Mouse (Mus musculus): Measurements from ENCODE around the gene Tkt.
"Not testable (repeated sequence)": the region's sequence is repeated elsewhere in the genome, so short reads cannot be mapped to it uniquely, and the experiment has no call there.

Tkt gene

GRCm38 (mm10) chr14:30548131-30548720, at the start of gene Tkt:
TSS of gene Tkt (plus strand) at chr14:30548359.
- DNase-seq (ENCODE audit: low spot score in 2 of 2), result peak; percentile 50 to 80

DNA sequence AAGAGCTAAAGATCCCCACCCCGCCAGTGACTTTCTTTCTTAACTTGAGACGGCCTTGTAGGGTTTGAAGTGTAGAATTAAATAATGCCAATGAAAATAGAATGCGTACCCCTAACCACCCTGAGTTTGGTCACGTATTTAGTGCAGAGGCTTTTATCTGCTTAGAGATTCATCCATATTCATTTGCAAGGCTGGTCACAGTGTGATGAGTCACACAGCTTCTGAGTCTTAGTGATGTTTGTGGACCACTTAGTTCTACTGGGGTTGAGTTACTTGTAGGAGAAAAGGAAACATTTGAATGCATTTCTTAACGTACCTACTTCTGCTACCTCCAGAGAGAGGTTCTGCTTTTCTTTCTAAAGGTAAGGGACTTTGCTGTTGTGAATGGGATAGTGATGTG, 43.2 kb upstream of the Tkt start:
- no peak for DNase-seq (ENCODE audit: low spot score in 2 of 2)

GRCm38 (mm10) chr14:30510214-30510763, 37.9 kb upstream of the Tkt start:
- no peak for DNase-seq (ENCODE audit: low spot score in 2 of 2)

DNA sequence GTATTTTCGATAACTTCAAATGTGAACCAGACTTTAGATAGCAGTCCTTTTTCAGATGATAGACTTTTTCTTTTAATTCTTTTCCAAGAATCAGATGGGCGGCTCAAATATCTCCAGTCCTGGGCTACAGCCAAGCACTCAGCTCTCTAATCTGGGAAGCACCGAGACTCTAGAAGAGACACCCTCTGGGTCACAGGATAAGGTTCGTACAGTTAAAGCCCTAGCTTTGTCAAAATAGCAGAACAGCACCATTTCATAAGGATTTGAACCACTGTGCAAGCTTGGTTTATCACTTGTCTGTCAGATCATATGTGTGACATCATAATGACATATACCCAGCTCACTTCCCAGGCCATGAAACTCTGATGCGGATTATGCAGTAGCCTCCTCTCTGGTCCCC, 35.3 kb upstream of the Tkt start:
- DNase-seq (ENCODE audit: low spot score in 2 of 2), result no peak

DNA sequence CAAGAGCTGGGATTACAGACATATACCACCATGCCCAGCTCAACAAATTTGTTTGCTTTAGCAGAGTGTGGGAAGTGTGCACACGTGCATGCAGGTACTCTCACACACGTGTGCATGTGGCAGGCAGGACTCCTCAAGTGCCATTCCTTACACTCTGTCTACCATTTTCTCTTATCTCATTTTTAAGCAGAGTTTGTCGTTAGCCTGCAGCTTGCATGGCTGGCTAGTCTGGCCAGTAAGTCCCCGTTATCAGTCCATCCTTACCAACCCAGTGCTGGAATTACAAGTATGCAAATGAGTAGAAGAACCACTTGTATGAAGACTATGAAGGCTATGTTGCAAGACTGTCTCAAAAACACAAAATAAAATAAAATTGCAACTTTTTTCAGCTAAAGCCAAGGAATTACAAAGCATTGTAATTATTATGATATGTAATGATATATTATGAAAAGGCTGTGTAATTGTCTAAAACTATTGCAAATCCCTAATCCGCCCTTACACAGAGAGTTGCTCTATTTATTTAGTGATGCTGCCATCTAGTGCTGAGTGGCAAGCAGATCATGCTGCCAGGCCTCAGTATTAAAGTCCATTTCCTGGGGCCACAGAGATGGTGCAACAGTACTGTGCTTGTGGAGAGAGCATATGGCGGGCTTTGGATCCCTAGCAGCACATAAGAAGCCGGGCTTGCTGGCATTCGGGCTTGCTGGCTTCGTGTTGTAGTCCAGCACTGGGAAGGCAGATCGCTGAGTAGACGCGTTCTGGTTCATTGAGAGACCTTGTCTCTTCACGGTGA, 32.0 kb upstream of the Tkt start:
- DNase-seq (ENCODE audit: low spot score in 2 of 2), result no peak

GRCm38 (mm10) chr14:30519323-30519722, 28.8 kb upstream of the Tkt start:
- DNase-seq (ENCODE audit: low spot score in 2 of 2), result no peak

- no peak for DNase-seq (ENCODE audit: low spot score in 2 of 2)
Measured at GRCm38 (mm10) chr14:30523356-30523755, 24.8 kb upstream of the Tkt start.

DNA sequence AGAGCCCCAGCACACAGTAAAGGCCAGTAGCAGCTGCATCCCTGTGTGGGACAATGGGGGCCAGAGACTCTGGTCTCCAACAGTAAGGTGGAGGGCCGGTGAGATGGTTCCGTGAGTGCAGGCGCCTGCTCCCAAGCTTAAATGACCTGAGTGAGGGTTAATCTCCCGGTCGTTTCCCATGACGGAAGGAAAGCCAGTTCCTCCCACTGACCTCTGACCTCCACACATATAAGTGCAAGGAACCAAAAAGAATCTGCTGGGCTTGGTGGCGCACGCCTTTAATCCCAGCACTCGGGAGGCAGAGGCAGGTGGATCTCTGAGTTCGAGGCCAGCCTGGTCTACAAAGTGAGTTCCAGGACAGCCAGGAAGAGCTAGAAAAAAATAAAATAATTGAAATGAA, 19.8 kb upstream of the Tkt start:
- no peak for DNase-seq (ENCODE audit: low spot score in 2 of 2)

DNA sequence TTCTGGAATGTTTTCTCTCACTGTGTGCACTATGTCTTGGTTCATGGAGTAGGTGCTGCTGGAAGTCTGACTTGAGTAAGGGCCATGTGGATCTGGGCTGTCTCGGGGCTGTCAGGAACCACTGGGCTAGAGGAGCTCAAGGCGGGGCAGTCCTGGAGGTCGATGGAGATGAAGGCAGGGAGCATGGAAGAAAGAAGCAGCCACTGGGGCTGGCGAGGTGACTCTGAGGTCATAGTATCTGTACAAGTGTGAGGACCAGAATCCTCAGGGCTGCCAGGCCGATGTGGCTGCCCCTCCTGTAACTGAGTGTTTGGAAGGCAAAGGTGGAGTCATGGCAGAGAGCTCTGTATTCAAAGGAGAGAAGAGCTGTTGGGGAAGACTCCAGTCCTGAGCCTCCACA, 19.2 kb upstream of the Tkt start:
- DNase-seq (ENCODE audit: low spot score in 2 of 2), result no peak

DNA sequence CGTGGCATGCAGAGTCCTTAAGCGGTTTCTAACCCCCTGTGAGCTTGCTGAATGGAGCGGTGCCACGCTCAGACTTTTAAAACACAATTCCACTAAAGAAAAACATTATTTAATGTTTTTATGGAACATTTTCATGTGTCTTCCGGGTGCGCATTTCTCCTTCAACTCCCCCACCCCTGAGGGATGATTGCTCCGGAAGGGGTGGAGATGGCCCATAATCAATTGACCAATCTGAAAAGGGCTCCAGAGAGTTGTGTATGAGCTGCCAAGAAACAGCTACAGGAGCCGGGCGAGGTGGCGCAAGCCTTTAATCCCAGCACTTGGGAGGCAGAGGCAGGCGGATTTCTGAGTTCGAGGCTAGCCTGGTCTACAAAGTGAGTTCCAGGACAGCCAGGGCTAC, 18.7 kb upstream of the Tkt start:
- DNase-seq (ENCODE audit: low spot score in 2 of 2), result no peak

DNA sequence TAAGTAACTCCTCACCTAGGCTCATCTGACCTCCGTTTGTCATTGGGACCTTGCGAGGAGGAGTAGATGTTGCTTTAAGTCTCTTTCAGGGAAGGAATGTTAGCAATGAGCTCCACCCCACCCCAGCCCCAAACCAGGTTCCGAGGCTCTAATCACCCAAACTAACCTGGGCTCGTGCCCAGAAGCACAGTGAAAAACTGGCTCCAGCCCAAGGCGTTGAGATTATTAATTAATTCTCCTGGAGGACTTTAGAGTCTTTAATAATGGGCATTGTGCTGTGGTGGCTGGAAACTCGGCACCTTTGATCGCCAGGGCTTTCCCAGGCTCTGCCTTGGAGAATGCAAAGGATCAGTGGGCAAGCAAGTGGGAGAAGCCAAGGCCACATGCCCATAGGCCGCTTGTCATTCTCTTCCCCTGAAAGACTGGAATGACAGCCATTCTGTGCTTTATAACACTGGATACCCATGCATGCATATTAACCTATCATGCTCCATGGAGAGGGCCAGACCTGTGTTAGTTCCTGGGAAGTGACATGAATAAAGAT, 17.4 kb upstream of the Tkt start:
- DNase-seq (ENCODE audit: low spot score in 2 of 2), result no peak

DNA sequence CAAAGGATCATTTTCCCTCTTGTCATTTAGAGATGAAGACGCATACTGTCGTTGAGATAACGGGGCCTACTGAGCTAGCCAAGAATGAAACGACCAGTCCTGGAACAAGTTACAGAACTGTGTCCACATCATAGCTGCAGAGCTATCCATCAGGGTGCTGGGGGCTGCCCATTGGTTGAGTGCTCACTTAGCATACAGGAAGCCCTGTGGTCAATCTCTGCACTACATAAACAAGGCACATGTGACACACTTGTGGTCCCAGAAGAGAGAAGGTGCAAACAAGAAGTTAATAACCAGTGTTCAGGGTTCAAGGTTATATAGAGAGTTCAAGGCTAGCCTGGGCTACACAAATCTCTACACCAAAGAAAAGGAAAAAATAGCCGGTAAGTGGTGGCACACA, 16.7 kb upstream of the Tkt start:
- no peak for DNase-seq (ENCODE audit: low spot score in 2 of 2)

- DNase-seq (ENCODE audit: low spot score in 2 of 2), result peak in 1 of 2 experiments; percentile 57
Measured at GRCm38 (mm10) chr14:30531896-30532295, 16.3 kb upstream of the Tkt start.

DNA sequence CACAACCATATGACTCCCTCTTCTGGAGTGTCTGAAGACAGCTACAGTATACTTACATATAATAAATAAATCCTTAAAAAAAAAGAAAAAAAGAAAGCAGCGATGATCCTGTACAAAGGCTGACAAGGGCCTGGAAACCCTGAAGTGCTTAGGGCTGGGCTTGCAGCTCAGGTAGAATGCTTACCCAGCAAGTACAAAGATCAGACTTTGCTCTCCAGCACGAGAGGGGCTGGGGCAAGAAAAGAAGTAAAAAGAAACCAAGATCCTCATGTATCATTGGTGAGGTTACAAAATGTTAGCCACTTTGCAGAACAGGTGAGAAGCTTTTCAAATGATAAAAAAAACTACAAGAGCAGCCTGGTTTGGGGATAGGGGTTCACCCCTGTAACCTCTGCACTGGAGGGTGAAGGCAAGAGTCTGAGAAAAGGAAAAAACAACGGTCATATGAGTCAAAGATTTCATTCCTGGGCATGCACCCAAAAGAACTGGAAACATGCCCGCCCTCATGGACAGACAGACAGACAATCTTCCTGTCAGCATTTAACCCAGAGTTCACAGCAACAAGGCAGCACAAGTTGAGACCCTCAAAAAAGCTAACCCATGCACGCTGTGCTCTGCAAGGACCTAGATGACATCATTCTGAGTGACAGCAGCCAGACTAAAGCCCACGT, 14.2 kb upstream of the Tkt start:
- DNase-seq (ENCODE audit: low spot score in 2 of 2), result no peak

DNA sequence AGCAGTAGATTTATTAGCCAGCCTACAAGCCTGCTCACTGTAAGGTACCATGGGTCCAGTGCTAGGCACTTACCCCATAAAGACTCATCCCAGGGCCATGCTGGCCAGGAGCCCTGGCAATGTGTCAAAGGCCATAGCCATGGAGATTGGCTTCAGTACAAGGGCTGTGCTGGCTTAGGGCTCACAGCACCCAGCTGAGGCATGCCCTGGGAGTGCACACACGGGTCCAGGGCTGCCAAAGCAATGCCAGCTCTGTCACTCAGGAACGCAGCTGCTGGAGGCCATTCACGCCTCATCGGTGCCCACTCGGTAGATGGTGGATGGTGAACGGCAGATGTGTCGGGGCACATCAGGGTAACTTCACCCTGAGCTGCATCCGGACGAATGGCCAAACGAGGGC, 6.6 kb upstream of the Tkt start:
- DNase-seq (ENCODE audit: low spot score in 2 of 2), result peak in 1 of 2 experiments; percentile 69

DNA sequence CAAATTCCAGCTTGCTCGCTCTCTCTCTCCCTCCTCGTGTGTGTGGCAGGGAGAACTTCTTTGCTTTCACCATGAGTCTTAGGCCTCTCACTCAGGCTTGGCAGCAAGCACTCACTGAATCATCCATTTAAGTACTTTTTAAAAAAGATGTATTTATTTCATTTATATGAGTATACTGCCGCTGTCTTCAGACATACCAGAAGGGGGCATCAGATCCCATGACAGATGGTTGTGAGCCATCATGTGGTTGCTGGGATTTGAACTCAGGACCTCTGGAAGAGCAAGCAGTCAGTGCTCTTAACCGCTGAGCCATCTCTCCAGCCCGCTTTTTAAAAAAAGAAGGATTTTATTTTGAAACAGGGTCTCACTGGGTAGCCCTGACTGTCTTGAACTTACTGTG, 4.8 kb upstream of the Tkt start:
- DNase-seq (ENCODE audit: low spot score in 2 of 2), result not testable (repeated sequence)

GRCm38 (mm10) chr14:30548965-30549776, 1.0 kb downstream of the Tkt start:
- peak; percentile 95 to 96 for DNase-seq (ENCODE audit: low spot score in 2 of 2)

DNA sequence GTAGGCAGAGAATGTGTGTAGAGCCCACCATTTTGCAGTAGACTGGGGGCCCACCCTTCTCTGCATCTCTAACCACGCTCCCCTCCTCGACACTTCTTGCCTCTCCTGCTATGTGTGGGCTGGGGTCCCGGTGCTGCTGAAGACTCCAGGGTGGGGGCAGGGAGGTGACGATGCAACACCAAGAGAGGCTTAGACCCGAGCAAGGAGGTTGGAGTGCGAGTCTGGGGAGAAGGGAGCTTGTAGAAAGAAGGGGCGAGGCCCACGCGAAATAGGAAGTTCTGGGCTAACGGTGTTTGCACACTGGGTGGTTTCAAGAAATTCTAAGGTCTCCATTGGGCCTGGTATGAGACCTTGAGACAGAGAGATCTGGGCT, 1.6 kb downstream of the Tkt start:
- no peak for DNase-seq (ENCODE audit: low spot score in 2 of 2)

- no peak for DNase-seq (ENCODE audit: low spot score in 2 of 2)
Measured at GRCm38 (mm10) chr14:30550232-30551070, 2.3 kb downstream of the Tkt start.

DNA sequence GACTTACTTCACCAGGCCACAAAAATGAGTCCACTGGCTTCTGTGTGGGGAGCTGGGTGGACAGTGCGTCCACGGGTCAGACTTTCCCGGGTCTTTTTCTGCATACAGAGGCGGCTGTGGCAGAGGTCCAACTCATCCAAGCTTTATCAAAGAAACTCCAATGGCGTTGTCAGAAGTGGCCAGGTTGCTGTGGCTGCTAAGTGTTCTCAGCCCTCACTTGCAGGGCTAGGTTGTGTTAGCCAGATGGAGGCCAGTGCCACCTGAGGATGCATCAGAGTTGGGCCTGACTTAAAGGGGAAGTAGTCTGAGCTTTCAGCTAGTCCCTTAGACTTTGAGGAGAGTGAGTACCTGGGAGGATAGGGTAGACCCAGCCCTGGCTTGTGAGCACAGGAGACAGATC, 3.4 kb downstream of the Tkt start:
- DNase-seq (ENCODE audit: low spot score in 2 of 2), result no peak

DNA sequence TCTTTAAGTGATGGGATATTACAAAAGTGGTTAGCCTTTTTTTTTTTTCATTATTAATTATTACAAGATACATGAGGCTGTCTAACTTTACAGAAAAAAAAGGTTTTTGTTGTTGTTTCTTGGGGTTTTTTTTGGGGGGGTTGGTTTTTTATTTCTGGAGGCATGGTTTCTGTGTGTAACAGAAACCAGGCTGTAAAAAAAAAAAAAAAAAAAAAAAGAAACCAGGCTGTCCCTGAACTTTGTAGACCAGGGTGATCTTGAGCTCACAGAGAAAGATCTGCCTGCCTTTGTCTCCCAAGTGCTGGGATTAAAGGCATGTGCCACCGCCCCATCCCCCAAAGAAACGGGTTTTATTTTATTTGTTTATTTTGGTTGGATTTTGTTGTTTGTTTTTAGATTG, 3.8 kb downstream of the Tkt start:
- DNase-seq (ENCODE audit: low spot score in 2 of 2), result no peak

All from urinary bladder, postnatal 36 days (tissue).